Mouse (Mus musculus) 3T3-L1 (cell line): ENCODE data around the gene Zfand2b.
A peak's percentile ranks its signal among the peaks of the same experiment; 100 is the strongest.

Source experiments
- DNase-seq: peaks from one replicate; pipeline ENCODE4 v3.0.0-alpha.2; 2015; ENCODE audit warnings: low read depth, low spot score

Gene Zfand2b

GRCm38 (mm10) chr1:75212542-75212941 lies 44.1 kb downstream of the Zfand2b start:
- DNase-seq, result no peak

- no peak for DNase-seq
Observed at GRCm38 (mm10) chr1:75213096-75213495, 44.6 kb downstream of the Zfand2b start.

DNA sequence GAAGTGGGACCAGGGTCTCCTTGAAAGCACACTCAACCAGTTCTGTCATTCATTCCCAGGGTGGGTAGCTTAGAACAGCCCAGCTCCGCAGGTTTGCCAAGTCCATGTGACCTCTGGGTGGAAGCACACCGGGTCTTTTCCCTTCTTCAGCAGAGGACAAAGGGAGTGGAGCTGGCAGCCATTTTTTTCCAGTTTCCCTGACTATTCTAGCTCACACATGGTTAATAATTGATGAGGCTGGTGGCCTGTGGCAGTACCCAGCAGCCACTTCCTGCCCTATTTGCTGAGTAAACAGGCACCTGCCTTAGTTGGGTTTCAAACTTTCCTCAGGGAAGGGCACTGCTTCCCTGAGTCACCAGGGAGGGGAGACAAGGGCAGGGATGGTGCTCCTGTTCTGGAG lies 46.0 kb downstream of the Zfand2b start:
- DNase-seq, result no peak

DNA sequence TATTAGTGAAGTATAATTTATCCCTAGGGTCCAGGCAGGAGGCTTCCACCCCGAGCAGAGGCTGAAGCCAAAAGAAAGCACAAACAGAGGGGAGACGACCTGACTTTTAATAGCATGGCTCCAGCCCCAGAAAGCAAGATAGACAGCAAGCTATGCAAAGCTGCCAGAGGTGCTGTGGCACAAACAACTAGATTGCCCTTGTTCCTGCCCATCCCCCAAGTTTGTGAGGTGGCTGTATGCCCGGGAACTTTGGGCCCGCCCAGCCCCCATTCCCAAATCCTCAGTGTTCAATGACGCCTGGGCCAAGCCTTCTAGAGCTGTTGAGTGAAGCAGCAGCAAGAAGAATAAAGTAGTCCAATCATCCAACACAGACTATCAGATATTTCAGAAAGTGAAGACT lies 46.4 kb downstream of the Zfand2b start:
- DNase-seq, result no peak

- DNase-seq, result no peak
Observed at GRCm38 (mm10) chr1:75215785-75216184, 47.3 kb downstream of the Zfand2b start.

DNA sequence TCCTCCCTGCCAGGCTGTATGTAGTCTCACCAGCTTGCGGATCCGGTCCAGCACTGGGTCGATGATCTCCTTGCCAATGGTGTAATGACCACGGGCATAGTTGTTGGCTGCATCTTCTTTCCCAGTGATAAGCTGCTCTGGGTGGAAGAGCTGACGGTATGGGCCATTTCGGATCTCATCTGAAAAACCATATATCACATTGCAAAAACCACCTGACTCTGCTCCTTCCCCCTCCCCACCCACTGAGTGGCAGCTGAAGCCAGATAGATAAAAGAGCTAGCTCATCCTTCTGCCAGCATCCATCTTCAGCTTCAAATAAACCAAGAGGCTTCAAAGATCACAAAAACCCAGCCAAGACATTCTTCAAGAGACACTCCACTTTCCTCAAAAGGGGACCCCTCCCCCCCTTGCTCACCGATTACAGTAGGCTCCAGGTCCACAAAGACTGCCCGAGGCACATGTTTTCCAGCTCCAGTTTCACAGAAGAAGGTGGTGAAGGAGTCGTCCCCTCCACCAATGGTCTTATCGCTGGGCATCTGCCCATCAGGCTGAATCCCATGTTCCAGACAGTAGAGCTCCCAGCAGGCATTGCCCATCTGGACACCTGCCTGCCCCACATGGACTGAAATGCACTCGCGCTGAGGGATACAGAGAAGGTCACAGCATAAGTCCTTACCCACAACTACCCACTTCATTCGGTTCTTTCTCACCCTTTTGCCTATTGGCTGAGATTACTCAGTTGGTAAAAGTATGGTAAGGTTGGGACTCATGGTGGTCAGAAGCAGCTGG lies 48.5 kb downstream of the Zfand2b start:
- DNase-seq, result no peak

- DNase-seq, result no peak
Observed at GRCm38 (mm10) chr1:75217893-75218226, 49.4 kb downstream of the Zfand2b start.

DNA sequence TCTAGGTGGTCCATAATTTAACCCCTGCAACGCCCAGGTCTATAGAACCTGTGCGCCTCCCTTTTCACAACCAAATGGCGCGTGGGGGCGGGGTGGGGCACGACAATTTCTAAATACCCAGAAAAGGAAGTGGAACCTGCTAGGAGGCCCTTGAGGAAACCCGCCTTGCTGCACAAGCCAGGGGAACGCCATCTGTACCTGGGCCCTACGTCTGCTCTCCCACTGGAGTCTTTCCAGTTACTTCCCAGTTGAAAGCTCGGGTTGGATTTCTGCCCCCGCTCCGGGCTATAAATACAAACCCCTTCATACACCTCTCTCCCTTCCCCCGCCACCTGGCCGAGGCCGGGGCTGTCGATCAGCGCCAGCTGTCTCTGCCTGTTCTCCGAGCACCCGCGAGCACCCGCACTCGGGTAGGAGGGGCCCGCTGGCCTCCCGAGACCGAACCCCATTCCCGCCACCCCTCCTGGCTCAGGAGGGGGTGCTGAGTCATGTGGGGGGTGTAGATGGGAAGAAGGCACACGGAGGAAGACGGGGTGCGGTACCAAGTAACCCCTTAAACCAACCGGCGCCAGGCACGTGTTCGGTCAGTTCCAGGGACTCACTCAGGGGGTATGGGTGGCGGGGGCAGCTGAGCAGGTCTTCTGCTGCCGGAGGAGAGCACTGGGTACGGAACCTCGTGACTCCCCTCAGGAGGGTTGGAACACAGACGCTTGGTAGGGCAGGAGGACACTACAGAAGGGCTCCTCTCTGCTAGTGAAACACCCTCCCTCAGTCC lies 50.0 kb downstream of the Zfand2b start:
- DNase-seq, result no peak

DNA sequence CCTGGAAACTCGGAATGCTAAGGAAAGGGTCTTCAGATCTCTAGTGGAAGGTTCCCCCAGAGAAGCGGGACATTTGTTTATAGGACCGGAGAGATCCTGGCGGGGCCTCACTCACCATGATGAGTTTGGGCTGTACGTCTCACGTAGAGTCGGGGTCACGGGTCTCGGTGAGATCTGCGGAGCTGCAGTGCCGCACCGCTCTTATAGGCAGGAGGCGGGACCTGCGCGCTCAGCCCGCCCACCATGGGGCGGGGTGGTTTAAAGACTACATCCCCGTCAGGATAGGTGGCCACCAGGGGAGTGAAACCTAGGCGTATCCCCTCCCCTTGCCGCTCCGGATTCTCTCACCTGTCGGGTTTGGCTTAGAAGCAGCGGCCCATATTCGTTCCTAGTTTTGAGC lies 50.6 kb downstream of the Zfand2b start:
- DNase-seq, result peak; percentile 77

- DNase-seq, result no peak
Observed at GRCm38 (mm10) chr1:75219531-75219930, 51.1 kb downstream of the Zfand2b start, which contains the start of gene Tuba4a. Gene Tuba4a (minus strand): TSS chr1:75219865.
